Mouse (Mus musculus) thymus, adult 18-20 months (tissue): Measurements from ENCODE around the gene Kifc1.
"Not testable (repeated sequence)": the region's sequence is repeated elsewhere in the genome, so short reads cannot be mapped to it uniquely, and the experiment has no call there.

Experiments used
- DNase-seq, 2 experiments: peaks; one replicate each; pipeline ENCODE4 v3.0.0; 2022; ENCODE audit warnings: mixed read lengths in 2 of 2

Gene Kifc1

DNA sequence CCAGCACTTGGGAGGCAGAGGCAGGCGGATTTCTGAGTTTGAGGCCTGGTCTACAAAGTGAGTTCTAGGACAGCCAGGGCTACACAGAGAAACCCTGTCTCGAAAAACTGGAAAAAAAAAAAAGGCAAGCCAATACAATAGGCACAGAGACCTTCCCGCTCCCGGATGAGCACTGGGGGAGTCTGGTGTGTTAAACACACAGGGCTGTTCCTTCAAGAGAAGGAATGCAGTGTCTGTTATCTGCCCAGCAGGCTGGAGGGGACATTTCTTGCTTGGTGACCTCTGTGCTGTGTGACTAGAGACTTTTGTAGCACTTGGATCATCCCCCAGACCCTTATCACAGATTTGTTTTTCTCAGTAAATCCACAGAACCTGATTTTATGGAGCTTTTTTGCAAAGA lies 11.2 kb upstream of the Kifc1 start:
- DNase-seq = no peak

DNA sequence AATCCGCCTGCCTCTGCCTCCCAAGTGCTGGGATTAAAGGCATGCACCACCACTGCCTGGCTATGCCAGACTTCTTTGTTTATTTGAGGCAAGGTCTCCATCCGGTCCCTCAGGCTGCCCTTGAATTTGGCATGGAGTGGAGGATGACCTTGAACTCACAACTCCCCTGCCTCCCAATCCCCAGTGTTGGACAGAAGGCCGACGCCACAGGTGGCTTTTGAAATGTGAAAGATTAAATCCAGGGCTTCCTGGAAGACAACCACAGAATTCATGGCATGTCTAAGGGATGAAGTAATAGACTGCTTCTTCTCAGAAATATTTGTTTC lies 10.5 kb upstream of the Kifc1 start:
- DNase-seq = no peak

DNA sequence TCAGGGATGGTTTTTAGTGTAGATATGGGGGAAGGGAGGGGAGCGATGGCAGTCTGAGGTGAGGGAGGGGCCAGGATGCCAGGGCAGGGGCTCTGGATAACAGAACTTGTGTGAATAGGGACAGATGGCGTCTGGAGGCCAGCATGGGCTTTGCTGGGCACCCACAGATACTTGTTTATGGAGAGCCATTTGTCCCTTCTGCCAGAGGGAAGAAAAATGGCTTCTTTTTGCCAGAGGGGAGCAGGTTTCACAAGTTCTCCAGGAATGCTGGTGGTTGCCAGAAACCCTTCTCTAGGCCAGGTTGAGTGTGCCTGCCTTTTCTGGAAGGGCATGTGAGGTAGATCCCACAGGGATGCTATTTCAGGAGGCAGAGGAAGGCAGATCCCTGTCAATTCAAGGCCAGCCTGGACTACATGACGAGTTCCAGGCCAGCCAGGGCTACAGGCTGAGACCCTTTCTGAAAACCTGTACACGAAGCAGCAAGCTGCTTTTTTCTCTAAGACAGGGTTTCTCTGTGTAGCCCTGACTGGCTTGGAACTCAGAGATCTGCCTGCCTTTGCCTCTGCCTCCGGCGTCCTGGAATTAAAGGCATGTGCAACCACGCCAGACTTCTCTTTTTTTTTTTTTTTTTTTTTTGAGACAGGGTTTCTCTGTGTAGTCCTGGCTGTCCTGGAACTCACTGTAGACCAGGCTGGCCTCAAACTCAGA lies 10.0 kb upstream of the Kifc1 start:
- DNase-seq = no peak

DNA sequence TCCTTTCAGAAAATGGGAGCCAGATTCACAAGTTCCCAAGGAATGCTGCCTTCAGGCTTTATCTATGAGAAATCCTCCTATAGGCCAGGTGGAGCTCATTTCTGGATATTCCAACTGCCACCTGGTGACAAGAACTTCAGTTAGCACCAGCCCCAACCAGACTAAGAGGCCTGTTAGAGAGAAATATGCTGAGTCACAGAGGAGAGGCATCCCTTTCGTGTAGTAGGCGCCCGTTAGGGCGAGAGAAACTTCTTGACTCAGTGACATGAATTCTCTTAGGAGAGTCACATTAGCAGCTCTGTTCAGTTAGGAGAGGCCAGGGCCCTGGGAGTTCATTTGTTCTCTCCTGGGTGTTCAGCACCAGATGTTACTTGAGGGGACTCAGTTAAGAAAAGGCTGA lies 9.2 kb upstream of the Kifc1 start:
- DNase-seq = no peak

DNA sequence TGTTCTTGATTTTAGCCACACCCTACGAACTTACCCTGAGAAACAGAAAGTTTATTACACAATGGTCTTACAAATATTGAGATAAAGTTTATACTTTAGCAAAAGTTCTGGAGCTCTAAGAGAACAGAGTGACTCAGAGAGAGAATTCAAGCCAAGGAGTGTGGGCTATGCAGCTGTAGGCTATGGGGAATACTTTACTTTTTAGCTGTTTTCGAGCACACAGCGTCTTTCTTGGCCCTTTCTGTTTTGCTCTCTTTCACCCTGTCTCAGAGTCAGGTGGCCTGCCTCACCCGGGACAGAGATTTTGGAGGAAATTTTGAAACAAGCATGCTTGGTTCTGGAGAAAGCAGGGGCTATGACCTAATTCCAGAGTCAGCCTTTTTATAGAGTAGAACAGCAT lies 7.7 kb upstream of the Kifc1 start:
- DNase-seq = not testable (repeated sequence)

DNA sequence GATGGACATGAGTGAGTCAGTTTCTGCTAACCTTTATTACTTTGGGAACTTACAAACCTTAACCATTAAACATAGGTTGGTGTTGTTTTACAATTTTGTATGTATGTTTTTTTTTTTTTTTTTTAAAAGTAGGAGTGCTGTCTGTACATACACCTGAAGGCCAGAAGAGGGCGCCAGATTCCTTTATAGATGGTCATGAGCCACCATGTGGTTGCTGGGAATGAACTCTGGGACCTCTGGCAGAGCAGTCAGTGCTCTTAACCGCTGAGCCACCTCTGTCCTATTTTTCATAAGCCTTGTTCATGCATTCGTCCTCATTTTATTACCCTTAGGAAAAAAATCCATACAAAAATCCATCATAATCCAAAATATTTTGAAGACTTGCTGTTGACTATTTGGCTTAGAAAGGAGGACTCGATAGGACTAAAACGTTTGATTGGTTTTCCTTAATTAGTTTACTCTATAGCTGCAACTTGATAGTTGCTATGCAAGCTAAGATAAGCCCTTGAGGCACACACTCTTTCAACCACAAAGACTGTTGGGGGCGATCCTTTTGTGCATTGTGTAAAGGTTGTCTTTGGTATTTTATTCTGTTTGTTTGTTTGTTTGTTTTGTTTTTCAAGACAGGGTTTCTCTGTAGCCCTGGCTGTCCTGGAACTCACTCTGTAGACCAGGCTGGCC lies 6.8 kb upstream of the Kifc1 start:
- no peak for DNase-seq

DNA sequence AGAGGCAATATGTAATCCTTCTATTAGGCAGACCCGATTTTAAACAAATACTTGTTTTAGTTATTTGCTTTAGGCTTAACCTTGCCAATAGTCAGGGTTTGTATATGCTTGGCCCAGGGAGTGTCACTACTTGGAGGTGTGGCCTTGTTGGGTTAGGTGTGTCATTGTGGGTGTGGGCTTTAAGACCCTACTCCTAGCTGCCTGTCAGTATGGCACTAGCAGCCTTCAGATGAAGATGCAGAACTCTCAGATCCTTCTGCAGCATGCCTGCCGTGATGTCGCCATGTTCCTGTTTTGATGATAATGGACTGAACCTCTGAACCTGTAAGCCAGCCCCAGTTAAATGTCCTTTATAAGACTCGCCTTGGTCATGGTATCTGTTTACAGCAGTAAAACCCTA lies 2.5 kb upstream of the Kifc1 start:
- DNase-seq = not testable (repeated sequence)

DNA sequence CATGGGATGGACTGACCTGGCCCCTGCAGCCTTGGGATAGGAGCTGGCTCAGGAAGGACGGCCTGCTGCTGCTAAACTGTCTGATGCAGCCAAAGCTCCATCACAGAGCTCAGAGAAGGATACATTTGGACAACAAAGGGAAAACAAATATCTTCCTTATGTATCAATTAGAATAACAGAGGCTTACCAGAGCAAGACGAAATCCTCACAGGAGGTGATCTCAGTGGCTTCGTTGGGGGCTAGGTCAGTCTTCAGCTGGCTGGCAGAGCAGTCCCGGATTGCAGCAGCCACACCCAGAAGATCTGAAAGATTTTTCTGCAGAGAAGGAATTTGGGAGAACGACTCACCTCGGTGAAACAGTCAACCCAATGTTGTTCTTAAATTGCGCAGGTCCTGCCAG lies 2.0 kb upstream of the Kifc1 start:
- DNase-seq = no peak

DNA sequence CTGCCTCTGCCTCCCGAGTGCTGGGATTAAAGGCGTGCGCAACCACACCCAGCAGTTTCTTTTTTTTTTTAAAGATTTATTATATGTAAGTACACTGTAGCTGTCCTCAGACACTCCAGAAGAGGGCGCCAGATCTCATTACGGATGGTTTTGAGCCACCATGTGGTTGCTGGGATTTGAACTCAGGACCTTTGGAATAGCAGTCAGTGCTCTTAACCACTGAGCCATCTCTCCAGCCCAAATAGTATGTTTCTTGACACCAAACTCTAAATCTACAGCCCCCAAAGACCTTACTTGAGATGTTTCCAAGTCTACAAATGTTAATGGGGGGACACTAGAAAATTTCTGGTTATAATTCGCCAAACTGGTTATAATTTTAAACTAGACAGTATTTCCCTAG lies 1.4 kb upstream of the Kifc1 start:
- not testable (repeated sequence) for DNase-seq

DNA sequence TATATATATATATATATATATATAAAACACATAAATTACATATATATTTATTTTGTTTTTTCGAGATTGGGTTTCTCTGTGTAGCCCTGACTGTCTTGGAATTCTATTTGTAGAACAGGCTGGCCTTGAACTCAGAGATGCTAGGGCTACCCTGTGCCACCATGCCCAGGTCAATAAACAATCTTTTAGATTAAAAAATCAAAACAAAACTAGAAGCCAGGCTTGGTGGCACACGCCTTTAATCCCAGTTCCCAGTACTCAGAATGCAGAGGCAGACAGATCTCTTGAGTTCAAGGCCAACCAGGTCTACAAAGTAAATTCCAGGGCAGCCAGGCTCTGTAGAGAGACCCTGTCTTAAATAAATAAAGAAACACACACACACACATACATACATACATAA lies 896 bp upstream of the Kifc1 start:
- no peak for DNase-seq

DNA sequence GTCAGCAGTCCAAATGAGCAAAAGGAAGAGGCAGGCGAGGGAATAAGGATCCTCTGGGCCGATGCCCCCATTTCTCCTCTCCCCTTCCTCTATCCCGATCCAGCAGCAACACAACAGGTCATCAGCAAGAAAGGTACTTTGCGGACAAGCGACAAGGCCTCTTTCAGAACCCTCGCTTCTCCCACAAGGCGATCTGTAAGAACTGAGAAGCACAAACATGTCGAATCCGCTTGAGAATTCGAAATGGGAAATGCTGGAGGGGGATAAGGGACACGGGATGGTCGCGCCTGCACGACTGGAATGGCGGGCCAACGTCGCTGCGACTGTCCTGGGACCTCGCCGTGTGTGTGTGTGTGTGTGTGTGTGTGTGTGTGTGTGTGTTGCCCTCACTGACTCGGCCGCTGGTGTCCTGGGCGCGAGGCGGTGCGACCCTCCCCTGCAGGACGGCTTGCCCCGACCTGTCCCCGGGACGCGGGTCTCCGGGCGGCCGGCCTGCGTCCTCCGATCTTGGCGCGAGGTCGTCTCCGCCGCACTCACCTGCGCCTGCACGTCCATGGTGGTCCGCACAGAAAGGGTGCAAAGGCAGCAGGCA lies 424 bp downstream of the Kifc1 start:
- DNase-seq = not testable (repeated sequence)

DNA sequence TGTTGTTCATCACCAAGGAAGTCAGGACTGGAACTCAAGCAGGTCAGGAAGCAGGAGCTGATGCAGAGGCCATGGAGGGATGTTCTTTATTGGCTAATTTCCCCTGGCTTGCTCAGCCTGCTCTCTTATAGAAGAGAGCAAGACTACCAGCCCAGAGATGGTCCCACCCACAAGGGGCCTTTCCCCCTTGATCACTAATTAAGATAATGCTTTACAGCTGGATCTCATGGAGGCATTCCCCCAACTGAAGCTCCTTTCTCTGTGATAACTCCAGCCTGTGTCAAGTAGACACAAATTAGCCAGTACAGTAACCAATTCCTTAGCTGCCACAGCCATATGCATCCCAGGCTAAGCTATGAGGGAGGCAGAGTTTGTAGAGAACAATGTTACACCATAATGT lies 2.2 kb downstream of the Kifc1 start:
- DNase-seq = not testable (repeated sequence)

DNA sequence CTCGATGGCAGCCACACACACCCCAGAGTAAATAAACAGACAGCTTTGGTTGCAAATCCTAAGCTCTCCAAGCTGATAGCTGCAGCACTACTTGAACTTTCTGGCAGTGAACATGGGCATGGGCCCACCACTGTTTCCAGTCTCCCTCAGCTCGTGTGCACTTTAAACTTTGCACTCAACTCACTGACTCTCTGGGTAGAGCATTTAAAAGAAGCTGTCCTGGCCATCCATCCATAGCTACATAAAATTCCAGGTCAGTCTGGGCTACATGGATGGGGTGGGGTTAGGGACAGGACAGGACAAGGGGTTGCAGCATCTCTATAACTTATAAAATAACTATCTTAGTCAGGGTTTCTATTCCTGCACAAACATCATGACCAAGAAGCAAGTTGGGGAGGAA lies 2.7 kb downstream of the Kifc1 start:
- DNase-seq = not testable (repeated sequence)

DNA sequence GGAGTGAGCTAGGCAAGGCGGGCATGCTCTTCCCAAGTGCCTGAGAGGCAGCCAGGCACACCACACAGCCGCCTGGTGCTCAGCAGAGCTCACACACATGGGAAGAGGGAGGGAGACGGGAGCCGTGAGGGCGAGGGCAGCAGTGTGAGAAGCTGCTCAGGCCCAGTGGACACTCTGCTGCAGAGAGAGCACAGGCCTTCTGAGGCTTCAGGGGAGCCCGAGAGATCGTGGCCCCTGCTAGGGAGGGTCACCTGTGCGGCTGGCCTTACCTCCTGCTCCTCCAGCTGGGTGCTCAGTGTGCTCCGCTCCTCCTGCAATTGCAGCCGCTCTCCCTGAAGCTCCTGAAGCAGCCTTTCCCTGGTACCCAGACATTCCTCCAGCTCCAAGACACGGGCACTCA lies 6.1 kb downstream of the Kifc1 start:
- DNase-seq = not testable (repeated sequence)

DNA sequence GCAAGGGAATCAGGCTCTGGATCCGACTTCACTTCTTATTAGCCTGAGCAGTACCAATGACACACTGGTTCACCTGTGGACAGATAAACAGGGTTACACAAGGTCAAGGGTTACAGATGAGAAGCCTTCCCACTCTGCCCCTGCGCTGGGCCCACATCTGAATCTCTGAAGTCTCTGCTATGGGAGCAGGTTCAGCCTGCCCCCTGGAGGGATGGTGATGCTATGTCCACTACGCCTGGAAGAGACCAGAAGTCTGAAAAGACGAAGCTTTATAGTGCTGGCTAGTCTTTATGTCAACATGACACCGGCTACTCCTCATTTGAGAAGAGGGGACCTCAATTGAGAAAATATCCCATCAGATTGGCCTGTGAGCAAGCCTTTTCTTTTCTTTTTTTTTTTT lies 14.7 kb downstream of the Kifc1 start:
- not testable (repeated sequence) for DNase-seq

DNA sequence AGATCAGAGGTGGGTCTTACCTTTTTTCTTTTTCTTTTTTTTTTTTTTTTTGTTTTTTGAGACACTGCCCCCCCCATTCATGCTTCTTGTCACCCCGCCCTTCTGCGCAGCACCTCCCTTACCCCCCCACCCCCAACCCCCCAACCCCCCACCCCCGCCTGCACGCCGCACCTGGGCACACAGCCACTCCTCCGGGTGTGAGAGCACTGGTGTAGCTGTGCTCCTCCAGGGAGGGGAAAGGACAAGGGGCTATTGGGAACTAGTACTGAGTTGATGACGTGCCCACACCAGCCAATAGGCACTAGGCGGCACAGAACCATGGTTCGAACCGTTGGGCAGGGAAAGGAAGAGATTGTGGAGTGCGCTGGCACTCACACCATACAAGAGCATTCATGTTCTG lies 16.1 kb downstream of the Kifc1 start:
- DNase-seq = peak in 1 of 2 experiments; percentile 25

DNA sequence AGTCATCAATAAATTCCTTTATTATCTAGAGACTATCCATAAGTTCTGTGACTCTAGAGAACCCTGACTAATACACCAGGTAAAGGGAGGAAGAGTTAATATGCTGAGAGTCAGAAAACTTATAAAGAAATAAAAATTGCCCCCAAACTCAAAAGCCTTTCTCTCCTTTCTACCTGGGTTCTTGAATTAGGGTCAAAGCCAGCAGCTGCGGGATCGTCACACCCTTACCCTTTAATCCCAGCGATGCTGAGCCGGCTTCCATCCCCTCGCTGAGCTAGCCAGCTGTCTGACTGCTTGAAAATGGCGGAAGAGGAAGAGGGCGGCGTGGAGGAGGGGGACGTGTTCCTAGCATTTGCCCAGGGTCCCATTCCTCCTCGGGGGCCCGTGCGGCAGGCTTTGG lies 16.9 kb downstream of the Kifc1 start, which contains the start of gene Gm7029:
Gene Gm7029, plus strand, starts transcription at position 301 of the 400 bp plus-strand sequence.
- not testable (repeated sequence) for DNase-seq

DNA sequence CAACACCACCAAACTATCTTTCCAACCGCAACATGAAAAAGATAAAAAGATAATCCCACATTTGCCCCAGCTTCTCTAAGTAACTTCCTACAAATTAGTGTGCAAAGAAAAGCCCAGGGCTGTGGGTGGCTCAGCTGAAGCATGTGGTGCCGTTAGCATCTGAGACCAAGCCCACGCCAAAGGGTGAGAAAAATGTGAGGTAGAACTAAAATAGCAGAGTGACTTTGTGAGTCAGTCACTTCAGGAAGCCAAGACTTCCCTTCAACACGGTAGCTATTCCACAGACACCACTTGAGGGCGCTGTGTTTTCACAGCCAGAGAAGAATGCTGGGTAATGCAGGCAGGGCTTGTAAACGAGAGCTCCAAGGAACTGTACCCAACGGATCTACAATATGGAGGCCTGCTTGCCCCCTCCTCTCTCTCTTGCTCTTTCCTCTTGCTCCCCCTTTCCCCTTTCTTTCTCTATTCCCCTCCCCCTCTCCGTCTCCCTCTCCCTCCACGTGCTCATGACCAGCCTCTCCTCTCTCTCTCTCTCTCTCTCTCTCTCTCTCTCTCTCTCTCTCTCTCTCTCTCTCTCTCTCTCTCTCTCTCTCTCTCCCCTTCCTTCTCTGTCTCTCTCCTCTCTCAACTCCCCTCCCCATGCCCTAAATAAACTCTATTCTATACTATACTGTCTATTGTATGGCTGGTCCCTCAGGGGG lies 25.0 kb downstream of the Kifc1 start:
- DNase-seq = peak; percentile 30 to 53

DNA sequence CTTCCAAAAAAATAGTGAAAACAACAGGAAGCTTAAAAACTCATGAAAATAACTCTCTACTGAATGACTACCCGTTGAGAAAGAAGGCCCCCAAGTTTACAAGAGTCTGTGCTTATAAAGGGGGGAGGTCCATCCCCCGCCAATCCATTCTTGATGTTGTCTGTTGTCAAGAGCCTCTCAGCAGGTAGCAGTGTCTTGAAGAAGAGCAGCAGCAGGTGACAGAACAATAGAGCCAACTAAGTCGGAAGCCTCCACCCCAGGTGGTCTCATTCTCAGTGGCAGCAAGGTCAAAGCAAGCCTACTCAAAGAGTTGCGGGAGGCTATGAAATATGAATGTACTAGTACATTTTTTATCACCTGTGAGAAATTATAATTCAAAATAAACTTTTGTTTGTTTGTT lies 32.6 kb downstream of the Kifc1 start:
- DNase-seq = no peak

DNA sequence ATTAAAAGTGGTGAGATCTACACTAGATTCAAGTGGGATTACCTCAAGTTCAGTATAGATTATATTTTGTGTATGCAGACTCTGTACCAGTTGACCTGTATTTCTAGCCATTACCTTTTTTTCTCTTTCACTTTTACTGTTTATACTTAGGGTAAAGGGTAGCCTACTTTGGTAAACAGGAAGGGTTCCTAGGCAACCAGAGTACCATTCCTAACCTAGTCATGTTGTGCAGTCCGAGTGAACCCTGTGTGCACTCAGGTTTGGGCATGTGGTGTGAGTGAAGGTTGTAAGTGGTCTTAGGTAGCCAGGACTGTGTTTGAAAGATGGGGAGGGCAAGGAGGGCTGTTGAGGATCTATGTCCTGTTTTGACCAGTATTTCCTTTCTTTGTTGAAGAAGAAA lies 39.1 kb downstream of the Kifc1 start:
- DNase-seq = no peak

DNA sequence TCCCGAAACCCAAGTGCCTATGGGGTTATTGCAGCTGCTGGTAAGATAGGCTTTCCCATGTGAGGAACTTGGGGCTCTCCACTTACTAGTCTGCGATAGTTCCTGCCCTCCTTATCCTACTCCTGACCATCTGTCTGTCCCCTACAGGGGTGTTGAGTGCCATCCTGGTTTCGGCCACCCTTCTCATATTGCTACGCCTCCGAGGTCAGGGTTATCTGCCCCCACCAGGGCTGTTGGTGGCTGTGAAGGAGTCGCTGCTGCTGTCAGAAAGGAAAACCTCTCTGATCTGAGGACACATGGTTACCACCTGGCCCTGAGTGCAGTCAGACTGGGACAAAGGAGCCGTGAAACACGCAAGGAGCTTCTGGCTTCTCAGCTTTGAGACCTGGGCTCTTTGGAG lies 42.3 kb downstream of the Kifc1 start:
- DNase-seq = no peak

DNA sequence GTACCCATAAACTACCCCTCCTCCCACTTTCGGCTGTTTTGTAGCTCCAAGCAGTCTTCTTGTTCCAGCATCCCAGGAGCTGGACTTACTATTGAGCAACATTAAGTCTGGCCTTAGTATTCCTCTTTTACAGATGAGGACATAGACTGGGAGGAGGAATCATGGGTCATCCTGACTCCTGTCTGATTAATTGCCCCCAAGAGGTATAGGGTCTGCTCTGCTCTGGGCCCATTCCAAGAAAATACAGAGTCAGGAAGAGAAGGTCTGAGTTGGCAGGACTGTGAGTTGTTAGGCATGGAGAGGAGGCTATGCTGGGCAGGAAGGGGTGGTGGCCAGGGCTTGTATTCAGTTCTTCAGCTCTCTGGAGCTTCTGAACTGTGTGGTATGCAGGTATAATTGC lies 46.3 kb downstream of the Kifc1 start:
- DNase-seq = no peak

DNA sequence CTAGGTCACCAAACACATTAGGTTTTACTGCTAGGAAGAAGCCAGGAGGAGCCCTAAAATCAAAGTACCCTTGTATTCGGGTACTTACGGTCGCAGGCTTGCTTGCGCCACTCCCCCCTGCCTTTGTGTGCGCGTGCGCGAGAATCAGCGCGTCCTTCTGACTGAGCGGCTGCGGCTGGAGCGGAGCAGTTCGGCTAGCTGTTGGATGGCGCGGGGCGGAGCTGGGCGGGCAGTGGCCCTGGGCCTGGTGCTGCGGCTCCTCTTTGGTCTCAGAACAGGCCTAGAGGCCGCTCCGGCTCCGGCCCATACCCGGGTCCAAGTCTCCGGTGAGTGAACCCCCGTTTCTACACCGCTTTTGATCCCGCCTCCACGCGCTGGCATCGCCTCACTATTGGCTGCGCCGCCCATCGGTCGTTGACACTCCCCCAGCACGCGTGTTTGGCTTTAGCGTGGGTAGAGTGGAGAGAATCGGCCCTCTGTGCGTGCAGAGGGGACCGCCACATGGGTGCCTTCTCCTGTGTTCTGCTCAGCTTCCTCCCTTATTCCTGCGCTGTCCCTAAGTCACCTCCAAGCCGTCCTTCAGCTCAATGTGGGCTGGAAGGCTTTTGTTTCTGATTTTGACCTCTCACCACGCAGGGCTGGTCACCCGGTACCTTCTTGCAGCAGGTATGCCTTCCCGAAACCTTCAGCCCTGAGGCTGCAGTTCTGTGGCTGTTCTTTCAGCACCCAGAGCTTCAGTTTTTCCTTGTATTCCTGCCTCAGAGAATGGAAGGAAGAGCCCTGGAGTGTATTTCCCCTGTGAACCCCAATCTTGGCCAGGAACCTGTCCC lies 47.3 kb downstream of the Kifc1 start, which contains the start of gene Cd320:
Gene Cd320, plus strand, starts transcription at position 126 of the 830 bp plus-strand sequence.
- peak; percentile 78 to 84 for DNase-seq
